Mouse (Mus musculus): ENCODE results near the gene Gkn3.

Gkn3 gene

DNA sequence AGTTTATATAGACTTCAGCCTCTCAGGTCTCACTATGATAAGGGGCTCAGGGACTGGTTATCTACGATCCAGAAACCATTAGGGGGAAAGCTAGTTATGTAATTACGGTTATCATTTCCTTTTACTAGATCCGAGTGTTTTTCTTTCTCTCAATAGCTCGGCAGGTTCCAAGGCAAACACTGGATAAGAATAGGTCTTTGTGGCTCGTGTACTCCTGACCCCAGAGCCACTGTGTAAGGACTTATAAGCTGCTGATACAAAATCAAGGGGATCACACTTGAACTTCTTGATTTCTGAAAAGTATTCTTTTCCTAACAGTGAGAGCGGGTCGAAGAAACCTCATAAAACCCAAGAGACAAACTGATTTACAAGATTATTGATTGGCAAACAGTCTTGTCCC lies at the start of gene Gkn3:
Gene Gkn3 (minus strand): TSS at position 59 of the 400 bp plus-strand sequence.
- in situ Hi-C loops (cut with MboI, MseI) = loop anchor here (10.0 kb wide), 1 partner anchor 276 kb away; no protein-coding TSS in a partner anchor

DNA sequence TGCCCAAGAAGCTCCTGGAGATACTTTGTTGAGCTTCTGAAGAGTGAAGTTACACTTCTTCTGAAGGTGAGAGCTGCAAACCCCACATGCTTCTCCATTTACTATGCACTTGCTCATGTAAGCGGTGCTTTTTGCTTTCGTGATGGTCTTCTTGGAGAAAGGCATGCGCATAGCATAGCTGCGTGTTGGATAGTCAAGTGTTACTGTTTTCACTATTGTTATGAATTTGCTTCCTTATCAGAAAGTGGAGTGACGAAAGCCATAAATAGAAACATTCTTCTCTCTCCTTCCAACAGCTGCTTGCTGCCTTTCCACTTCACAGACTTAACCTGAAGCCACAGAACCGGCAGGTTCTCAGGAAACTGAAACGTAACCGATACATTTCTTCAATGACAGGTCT lies 48.0 kb upstream of the Gkn3 start:
- in situ Hi-C loops (cut with MboI, MseI) = no loop called here

DNA sequence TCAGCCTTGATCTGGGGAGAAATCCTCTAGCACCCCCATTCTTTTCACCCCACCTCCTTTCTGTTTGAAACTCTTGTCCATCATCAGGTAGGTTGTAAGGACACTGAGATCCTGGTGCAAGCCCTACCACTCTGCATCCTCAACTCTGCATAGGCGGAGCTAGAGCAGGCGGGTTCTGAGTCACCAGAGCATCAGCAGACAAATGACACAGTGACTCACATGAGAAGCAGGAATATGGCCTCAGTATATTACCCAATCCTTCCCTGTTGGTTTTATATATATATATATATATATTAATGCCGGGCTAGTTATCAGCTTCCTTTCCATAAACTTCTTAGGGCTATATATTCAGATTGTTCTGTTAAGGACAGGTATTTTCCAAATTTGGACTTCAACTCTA lies 47.1 kb upstream of the Gkn3 start:
- in situ Hi-C loops (cut with MboI, MseI) = no loop called here

DNA sequence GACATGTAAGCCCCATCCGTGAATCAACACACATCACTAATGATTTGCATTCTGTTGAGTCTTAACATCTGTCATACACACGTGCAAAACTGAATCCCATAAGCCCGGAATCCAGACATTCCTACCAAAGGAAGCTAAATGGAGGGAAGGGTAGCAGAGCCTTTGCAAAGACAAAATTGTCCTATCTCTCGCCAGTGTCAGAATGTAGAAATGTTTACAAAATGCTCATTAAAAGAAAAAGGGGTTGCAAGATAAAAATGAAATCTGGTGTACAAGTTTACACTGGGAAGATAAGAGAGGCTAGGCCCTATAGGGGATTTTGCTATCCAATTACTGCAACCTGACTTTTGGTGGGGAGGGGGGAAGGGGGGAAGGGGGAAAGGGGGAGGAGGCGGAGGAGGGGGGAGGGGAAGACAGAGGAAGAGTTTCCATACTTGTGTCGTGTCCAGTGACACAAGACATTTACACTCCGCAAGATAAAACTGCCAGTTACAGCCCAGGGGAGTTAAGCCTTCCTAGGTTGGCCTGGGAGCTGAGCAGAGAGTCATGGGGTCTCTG lies 39.8 kb upstream of the Gkn3 start, which contains the start of gene Bmp10:
Gene Bmp10 (plus strand): TSS at position 508 of the 558 bp plus-strand sequence.
- in situ Hi-C loops (cut with MboI, MseI) = no loop called here

DNA sequence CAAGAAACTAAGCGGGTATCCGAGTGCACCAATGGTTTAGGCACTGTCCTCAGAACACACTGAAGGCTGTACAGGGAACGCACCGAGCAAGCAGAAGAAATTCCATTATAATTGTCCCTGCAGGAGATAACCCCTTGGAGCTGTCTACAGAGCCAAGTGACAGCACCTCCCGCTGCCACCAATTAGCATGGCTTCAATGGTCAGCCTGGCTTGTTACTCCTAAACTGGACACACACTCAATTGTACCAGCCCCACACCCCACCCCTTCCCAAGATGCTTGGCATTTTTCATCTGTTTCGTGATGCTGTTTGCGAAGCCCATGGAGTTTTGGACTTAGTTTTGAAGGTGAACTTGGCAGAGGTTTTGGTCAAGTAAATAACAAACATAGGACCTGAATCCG lies 38.9 kb upstream of the Gkn3 start:
- in situ Hi-C loops (cut with MboI, MseI) = no loop called here

DNA sequence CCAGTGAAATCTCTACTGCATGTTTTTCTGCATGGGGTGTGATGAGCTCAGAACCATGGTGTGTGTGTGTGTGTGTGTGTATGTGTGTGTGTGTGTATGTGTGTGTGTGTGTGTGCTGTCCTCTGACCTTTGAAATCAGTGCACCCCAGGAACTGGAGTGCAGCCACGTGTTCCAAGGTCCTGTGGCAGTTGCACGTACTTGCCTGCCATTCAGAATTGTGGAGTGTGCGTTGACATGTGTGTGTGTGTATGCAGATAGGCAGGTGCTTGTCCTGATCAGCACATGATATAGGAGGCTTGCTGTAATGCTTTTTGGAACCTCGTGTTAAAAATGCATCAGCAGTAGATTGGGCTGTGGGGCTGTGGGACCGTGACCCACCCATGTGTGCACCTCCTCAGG lies 38.2 kb upstream of the Gkn3 start:
- in situ Hi-C loops (cut with MboI, MseI) = no loop called here

DNA sequence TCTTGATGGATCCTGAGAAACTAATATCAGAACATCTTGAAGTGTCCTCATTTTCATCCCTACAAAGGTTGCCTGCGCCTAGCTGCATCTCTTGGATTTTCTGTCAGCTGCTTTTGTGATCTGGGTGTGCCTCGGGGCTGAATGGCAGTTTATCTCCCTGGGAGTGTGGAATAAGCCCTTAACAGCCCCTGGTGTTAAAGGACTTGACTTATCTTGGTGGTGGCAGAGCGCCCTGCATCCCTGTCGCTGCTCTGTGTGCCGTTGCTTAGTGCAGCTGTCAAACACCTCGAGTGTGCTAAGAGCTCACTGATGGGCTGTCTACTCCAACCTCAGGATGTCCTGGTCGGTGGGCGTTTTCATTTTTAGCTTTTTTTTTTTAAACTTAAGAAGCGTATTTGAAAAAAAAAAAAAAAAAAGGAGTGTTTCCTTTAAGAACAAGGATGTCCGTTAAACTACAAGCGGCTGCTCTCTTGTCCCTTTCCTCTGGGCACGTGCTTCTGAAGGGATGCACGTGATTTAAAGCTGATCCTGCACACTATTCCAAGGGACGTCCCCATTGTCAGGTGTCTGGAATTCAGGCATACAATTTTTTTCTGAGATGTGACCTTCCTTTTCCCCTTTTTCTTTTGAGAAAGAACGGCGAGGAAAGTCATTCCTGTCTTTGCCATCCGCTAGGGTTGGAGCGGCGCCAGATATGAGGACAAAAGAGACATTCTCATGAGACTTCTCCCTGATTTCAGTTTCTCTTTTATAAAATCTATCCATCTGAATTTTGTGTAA lies 35.5 kb upstream of the Gkn3 start:
- in situ Hi-C loops (cut with MboI, MseI) = no loop called here

DNA sequence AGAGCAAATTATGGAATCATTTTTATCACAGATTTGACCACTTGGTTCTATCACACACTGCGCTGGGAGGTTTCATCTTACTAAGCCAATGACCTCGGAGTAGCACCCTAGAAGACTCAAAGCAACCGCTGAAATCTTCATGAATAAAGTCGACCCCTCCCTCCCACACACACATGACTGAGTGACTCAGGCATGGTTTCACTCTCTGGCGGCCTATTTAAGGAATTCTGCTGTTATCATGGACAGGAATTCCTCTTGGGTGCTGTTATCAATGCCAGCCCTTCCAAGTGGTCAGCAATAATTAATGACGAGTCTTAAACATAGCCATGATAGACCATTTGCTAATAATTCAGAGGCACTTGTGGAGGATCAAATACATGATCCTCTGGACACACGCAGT lies 33.6 kb upstream of the Gkn3 start:
- in situ Hi-C loops (cut with MboI, MseI) = no loop called here

DNA sequence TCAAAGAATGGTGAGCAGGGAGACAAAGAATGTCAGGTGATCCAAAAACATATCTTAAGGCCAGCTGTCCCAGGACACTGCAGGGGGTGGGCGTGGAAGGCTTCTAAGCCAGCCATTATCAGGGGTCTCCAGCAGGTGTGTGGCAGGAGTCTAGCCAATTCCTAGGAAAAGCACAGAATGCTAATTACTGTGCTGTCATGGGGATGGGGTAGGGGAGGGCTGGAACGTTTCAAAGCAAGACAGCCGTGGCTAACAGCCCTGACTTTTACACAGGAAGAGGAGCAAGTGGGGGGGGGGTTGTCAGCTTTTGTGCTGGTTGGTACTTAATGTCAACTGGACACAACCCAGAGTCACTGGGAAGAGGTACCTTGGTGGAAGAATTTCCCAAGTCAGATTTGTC lies 23.3 kb upstream of the Gkn3 start:
- in situ Hi-C loops (cut with MboI, MseI) = no loop called here

DNA sequence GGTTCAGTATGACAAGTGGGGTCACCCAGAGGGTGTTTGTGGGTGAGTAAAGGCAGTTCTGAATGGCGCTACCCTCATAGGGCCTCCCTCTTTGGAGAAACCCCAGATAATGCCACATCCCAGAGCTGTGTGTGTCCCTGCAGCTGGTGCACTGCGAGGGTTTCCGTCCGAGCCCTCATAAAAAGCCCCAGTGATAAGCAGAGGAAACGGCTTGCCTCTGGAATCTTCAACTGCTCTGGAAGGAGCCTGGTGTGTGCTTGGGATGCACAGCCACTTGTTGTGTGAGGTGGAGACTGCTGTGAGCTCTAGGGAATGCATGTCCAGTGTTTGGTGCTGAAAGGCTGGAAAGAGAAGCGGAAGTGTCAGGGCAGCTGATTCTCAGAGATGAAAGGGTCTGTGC lies 12.7 kb upstream of the Gkn3 start:
- in situ Hi-C loops (cut with MboI, MseI) = no loop called here

DNA sequence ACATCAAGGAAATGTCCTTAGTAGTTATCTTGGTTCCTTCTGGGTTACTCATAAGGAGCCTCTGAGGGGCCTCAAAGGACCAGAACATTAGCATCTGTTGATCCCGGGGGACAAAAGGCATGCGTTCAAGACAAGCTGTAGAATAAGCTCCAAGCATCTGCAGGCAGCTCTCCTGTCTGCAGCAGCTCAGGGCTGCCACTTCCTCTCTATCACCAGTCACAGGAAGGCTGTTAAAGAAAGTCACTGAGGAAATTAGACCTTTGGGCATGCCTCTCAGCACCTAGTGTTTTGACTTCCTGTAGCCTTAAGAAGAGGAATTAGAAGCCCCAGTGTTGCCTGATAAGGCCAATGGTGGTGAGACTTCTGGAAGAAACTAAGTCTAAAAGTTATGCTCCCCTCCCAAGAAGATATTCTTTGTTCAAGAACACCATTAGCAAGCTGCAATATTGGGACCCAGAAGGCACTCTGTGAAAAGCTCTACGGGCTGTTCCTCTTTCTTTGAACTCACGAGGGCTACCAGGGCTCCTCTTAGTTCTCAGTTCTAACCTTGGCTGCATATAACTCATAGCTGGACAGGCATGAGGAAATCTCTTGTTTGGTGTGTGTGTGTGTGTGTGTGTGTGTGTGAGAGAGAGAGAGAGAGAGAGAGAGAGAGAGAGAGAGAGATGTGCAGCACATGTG lies 11.3 kb upstream of the Gkn3 start:
- in situ Hi-C loops (cut with MboI, MseI) = loop anchor here (5.0 kb wide), 1 partner anchor 52 kb away; no protein-coding TSS in a partner anchor

DNA sequence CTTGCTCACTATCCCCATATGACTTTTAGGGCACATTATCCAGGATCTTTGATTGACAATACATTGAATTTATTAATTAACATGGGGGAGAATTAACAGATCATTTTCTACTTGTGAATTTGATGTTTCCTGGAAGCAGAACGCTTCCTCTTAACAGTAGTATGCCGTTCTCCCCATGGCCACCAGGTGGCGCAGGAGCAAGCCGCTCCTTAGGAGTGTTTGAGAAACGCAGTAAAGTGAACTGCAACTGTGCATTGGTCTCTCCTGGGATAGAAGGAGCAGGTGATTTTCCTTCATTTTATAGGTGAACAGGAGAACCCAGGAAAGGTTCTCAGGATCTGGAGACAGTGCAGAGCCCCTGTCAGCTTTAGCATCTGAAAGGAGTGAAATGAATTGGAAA lies 10.4 kb upstream of the Gkn3 start:
- in situ Hi-C loops (cut with MboI, MseI) = loop anchor here (5.0 kb wide), 1 partner anchor 53 kb away; no protein-coding TSS in a partner anchor

DNA sequence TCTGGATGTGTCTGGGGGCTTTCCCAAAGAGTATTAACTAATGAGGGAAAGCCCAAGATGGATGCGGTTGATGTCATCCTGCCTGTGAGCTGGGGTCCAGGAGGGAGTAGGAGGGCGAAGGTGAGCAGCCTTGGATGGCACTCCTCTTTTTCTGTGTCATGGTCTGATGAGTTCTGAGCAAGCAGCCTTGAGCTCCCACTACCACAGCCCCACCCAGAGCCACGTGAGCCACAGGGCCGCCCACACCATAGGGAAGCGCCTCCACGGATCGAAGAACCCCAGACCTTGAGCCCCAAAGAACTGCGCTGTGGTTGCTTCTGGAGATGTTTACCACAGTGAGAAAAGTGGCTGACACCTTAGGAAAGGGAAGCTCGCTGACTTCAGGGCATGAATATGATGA lies 6.0 kb upstream of the Gkn3 start:
- in situ Hi-C loops (cut with MboI, MseI) = loop anchor here (5.0 kb wide), 1 partner anchor 58 kb away; no protein-coding TSS in a partner anchor

DNA sequence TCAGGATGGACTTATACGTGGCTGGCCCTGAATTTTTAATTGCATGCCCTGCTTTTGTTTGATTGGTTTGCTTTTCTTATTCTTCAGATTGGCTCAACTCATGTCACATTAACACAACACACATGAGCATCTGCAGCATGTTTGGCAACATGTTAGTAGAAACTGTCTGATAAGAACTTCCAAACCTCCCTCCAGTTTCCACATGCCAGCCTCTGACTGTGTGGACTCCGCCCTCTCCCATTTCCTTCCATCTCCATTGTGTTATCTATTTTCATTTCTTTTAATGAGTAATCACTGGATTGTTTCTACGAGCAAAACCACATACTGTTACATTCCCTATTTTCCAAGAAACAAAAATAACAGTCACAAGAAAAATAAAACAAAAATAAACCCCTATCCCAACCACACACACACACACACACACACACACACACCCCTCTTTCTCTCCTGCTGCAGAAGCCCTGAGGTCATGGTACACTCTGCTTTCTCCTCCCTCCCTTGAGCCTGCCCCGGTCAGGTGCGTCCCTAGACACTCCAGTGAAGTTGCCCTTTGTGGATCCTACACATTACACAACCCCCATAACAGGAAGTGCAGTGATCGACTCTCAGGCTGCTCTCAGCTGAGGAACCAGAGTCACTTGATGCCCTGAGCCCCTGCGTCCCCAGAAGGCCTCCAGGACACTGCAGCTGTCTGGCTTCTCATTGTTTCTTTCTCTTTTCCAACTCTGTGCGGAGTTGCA lies 4.9 kb upstream of the Gkn3 start:
- in situ Hi-C loops (cut with MboI, MseI) = no loop called here

DNA sequence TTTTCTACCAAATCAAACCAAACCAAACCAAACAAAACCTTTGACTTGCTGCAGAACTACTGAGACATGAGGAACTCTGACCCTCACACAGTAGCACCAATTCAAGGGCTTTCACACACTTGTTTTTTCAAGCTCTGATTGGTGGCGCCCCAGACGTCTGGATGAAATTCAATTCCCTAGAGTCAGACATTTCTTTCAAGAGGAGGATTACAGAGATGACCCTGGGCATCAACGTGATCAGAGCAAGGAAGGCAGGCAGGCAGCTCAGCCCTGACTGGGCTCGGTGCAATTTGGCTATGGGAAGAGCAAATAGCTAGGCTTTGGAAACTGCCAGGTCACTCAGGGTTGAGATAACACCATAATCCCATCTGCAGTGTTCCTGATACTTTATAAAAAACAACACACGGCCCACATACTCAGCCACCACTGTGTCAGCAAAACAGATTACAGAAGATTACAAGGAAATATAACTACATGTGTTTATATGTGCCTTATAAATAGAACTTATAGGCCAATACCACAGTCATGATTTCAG lies 787 bp upstream of the Gkn3 start:
- in situ Hi-C loops (cut with MboI, MseI) = loop anchor here (10.0 kb wide), 1 partner anchor 275 kb away; no protein-coding TSS in a partner anchor

DNA sequence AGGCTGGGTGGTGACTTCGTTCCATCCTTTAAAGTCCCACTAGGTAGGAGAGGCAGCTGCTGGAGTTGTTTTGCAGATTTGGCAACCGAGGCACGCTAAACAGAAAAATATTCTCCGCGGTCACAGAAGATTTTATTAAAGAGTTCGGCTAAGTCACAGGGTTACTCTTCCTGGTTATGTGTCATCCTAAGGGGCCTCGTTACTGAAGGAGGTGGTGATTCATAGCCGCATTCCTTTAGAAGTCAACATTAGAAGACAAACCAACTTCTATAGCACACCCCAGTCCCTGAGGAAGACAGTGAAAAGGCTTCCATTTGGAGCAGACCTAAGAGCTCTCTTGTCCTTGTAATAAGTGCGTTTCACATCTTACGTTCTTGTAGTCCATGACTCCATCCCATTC lies 2.1 kb downstream of the Gkn3 start:
- in situ Hi-C loops (cut with MboI, MseI) = loop anchor here (10.0 kb wide), 1 partner anchor 278 kb away; no protein-coding TSS in a partner anchor

DNA sequence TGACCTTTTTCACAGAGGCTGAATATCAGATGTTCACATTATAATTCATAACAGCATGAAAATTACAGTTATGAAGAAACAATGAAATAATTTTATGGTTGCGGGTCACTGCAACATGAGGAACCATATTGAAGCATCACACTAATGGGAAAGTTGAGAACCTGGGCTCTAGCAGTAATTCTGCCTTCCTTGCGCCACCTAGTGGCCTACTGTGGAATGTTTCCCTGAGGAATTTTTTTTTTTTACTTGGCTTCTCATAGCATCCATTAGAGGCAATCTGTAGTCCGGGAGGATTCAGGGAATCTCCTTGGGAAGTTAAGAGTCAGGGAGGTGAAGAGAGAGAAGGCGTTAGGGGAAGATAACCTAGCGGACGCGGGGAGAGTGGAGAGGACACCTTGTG lies 2.5 kb downstream of the Gkn3 start:
- in situ Hi-C loops (cut with MboI, MseI) = loop anchor here (10.0 kb wide), 1 partner anchor 279 kb away; no protein-coding TSS in a partner anchor

DNA sequence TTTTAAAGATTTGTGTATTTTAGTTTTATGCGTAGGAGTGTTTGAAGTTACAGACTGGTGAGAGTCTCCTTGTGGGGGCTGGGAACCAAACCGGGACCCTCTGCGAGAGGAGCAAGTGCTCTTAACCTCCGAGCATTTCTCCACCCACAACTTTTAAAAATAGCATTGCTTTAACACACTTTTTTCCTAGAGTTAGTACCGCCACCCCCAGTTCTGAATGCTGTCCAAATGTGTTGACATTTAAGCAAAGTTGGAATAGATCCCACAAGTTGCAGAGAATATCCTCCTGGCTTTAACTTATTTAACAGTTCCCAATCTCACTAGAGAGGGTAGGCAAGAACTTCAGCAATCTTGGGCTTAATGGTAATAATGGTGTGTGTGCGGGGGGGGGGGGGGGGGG lies 4.0 kb downstream of the Gkn3 start:
- in situ Hi-C loops (cut with MboI, MseI) = loop anchor here (10.0 kb wide), 1 partner anchor 280 kb away; no protein-coding TSS in a partner anchor

DNA sequence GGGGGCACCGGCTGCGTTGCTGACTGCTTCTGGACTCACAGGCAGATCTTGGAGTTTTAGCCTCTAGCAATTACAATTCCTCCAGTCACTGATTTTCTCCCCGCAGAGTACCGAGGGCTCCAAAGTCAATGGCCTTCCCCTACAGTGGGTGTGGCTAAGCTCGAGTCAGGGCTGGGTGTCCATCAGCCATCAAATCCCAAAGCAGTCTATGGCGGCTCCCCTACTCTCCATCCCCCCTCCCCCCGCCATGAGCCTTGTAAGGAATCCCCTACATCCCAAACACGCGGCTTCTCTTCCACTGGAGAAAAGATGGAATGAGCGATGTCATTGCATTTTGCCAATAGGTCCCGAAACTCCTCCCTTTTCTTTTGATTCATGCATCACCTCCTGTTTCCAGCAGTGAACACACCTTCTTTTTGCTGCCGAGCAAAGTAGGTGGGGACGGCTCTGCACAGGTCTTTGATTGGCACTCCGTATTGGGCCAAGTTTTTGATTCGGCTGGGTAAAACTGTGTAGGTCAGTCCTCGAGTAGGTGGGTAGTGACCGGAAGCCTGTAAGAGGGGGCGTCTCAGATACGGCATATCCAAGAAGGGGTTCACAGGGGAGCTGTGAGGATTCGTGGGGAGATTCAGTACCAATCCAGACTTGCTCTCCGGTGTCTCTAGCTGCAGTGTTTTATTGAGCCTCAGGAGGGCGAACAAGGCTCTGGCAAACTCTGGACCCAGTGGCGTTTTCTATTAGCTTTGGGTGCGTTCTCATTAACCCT lies 4.6 kb downstream of the Gkn3 start:
- in situ Hi-C loops (cut with MboI, MseI) = loop anchor here (10.0 kb wide), 1 partner anchor 281 kb away; no protein-coding TSS in a partner anchor

DNA sequence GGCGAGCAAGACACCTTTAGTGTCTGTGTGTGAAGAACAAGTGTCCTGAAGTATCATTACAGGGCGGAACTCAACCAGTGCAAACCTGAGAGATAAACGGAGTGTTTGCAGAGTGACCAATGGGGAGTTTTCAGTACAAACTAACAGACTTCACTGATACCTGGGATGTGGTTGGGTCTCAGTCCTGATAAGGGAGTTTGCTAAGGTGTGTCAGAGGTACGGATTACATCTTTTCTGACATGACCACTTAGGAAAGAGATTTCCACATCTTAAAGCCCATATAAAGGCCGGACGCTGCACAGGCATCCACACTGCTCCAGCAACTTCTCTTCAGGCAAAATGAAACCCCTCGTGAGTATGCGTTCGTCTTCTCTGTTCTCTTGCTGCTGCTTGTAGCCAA lies 15.7 kb downstream of the Gkn3 start, which contains the start of gene Gkn2:
Gene Gkn2 (plus strand): TSS at position 301 of the 400 bp plus-strand sequence.
- in situ Hi-C loops (cut with MboI, MseI) = no loop called here

Measured in regulatory T cell (primary cell).